Mouse (Mus musculus) T-helper 1 cell (primary cell): ENCODE results near the gene Gadd45b.

Source experiments
- in situ Hi-C: fragments of 300-600 bp; cut with MboI, MseI; formaldehyde crosslinking; loops from one replicate; pipeline ENCODE4 v1.15.1; 2025; ENCODE audit warnings: high pct_unique_total_duplicates

The Gadd45b gene

DNA sequence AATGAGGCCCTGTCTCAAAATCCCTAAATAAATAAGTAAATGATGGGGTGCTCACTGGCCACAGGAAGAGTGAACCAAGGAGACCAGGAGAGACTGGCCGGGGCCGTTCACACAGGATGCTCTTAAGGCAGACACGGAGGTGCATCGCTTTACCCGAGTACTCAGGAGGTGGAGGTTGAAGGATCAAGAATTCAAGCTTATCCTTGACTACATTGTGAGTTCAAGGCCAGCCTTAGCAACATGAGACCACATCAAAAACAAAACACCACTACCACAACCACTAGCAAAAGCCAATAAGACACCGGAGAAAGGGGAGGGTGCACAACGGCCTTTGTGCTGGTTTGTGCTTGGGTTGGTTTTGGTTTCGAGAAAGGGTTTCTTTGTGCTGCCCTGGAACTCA is 26.5 kb downstream of the Gadd45b start:
- in situ Hi-C loops: no loop called here

DNA sequence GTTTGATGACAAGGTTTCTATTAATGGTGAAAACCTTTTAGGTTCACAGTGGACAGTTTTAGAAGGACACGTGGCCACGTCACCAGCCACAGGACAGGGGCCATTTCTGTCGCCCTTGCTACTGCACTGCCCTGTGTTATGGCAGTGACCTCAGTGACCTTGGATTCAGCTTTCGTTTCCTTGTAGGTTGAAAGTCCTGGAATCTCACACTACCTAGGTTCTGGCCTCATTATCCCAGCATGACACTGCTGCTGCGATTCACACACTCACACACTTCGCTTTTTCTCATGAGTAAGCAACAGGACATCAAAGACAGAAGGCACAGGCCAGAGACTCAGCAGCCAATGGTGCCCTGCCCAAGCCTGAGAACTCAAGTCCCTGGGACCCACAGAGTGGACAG is 27.0 kb downstream of the Gadd45b start:
- in situ Hi-C loops: no loop called here

DNA sequence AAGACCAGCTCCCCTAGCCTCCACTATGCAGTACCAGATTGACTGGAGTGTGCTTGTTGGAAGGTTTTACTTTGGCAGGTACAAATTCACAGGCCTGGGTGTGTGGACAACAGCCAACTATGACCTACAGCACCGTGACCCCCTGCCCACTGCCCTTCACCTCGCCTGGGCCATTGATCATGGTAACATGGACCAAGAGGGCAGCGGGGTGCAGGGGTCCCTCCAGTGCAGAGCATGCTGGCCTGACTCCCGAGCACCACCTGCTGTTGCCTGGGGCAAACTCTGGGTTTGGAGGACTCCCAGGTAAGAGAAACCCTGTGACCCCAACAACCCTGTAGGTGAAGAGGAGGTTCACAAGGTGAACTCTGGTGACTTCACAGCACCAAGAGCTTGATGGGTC is 27.9 kb downstream of the Gadd45b start:
- in situ Hi-C loops: no loop called here

DNA sequence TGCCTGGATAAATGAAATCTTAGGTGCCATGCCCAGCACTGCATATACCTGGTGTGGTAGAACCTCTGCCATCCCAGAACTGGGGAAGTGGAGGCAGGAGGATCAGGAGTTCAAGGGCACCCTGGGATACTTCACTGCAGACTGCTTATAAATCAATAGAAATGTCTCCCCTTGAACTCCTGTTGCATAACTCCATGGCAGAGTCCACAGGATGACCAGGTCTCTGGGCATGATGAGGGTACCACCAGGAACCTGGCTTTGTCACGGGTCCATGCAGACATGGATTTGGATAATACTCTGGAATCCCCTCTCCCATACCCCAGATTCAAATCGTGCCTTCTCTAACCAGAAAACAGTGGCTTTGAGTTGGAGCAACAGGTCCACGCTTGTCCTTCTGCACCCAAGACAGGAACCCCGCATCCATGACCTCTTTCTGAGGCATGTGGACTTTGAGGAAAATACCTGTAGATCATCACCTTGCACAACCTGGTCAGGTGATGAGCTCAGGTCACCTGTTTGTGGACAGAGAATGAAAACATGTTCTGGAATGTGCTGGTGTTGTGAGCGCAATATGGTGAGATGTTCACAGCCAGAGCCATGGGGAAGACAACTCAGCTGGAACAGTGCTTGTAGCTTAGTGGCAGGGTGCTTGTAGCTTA is 29.2 kb downstream of the Gadd45b start:
- in situ Hi-C loops: no loop called here

DNA sequence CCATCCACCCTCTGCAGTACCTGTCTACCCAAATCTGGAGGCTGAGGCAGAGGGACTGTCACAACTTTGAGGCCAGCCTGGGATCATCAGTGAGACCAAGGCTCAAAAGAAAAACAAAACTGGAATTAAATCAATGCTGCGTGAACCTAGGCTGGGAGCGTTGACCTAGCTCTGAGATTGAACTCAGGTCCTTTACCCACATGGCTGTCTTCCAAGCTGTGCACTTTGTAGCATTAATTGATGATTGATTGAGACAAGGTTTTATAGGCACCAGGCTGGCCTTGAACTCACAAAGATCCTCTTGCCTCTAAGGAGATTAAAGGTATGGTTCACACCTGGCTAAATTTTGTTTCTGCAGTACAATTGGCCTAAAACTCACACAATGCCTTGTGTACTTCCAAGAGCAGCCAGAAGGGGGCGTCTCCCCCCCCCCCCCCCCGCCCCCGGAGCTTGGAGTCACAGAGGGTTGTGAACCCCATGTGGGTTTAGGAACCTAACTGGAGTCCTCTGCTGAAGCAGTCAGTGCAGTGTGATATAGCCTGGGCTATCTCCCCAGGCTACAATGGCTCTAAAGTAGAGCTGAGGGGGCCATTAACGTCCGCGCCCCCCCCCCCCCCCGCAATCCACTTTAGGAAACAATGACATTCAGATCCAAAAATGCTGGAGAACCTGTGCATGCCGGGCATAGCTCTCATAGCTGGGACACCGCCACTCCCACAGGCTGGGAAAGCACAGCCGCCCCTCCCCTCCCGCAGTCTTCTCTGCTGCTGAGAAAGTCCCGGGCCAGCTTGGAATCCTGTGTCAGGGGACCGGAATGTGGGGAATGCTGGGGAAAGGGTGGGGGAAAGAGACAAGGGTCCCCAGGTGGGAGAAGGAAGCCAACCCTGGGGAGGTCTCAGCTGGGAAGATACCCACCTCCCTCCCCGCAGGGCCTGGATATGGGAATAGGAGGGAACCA is 31.0 kb downstream of the Gadd45b start:
- in situ Hi-C loops: no loop called here

DNA sequence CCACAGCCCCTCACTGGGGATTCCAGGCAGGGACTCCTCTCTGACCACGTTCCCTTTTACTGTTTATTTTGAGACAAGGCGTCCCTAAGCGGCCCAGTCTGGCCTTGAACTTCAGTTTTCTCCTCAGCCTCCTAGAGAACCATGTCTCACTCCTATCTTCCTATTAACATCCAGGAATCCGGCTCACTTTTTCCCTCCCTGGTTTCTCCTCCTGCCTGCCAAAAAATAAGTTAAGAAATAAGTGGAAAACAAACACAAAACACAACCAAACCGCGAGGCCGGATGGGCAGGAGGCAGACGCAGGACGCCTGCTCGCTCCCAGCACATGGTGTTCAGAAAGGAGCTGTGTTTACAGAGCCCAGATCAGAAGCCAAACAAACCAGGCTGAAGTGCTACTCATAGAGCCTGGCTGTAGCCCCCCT is 32.2 kb downstream of the Gadd45b start:
- in situ Hi-C loops: no loop called here

DNA sequence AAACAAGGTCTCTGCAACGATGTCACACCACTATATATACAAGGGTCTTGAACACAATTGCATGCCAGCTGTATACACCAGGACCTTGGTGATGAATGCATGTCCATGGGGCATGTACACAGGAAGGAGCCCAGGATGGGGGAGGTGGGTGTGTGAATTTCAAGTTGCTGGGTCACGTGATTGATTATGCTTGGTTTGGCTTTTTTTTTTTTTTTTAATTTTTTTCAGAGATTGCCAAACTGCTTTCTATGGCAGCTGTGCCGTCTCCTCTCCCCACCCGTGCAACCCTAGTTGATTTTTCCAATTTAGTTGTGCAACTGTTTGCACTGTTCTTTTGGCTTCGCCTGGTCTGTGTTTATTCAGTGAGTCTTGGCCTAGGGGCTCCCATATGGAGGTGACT is 32.7 kb downstream of the Gadd45b start:
- in situ Hi-C loops: no loop called here

DNA sequence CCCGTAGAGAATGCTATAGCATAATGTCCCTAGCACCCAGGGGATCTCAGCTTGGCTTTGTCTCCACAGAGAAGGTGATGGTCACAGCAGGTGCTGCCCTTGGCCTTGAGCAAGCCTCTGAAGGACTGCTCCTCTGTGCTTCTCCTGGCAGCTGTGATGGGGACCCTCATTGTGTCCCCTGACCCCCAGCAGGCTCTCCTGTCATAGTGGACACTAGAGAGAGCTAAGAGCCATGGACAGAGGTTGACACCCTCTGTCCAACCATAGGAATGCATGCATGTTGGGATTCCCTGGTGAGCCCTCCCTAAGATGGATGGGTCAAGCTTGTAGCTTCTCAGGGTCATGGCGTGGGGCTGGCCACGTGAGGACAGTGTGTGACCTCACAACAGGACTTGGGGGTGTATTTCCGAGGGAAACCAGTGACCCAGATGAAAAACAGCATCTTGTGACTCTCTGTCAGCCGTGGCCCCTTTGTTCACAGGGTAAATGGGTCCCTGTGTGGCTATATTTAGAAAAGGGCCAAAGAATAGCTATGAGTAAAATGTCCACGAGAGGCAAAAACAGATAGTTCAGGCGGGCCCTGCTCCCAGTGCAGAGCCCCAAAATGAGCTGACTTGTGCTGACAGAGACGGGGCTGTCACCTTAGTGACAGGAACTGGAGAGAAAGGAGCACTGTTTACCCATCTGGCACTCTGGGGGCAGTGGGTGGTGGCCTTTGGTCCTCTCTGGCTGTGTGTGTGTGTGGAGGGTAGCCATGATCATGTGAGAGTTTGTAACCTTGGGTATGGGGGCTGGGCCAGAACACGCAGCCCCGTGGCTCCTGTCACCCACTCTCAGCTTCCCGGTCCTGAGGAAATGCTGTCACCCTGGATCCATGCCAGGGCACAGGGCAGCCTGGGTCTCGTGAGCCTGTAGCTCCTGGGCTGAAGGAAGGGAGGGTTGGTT is 33.4 kb downstream of the Gadd45b start:
- in situ Hi-C loops: no loop called here

DNA sequence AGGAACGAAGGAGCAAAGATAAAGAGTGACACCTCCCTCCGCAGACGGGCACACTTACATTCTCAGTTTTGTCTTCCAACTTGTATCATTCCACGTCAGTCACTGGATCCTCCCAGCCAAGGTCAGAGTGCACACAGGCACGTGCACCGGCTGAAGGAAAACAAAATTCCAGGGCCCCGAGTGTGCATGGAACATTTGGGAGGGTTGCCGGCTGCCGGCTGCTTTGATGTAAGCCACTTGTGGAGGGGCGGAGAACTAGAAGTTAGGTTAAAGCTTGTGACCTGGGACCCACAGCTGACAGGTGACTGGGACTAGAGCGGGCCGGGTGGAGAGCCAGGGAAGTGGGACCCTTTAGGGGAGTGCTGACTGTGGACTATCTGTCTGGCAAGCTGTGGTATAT is 36.4 kb downstream of the Gadd45b start:
- in situ Hi-C loops: no loop called here

DNA sequence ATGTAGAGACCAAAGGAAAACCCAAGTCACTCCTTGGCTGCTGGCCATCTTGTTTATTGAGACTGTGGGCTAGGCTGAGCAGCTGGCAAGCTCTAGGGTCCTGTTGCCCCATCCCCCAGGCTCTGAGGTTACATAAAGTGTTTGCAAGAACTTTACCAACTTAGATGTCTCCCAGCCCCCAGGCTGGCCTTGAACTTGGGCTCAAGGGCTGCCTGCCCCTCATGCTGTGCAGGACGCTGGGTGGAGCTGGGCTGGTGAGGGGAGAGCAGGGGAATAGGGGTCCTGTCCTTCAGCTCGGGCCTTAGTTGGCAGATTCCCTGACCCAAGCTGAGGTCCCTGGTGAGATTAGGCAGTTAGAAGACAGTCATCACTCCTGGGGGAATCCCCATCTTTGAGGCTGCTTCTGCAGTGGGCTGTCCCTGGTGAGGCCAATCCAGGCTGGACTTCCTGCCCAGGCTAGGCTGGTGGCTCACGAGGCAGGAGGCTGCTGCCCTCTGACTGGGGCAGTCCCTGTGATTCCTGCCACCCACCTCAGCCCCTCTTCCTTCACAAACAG is 37.3 kb downstream of the Gadd45b start:
- in situ Hi-C loops: no loop called here

DNA sequence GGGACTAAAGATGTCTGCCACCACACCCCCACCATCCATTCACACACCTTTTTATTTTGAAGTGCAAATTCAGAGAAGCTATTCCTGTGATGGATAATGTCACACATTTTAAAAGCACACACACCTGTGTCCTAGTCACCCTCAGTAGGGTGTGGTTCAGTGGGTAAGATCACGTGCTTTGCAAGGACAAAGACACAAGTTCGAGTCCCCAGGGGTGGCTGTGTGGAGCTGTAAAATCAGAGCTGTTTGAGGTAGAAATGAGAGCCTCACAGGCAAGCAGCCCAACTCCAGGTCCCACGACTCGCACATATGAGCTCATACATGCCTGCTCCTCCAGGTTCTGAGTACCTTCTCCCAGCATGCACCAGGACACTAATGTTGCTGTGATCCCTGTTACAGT is 38.2 kb downstream of the Gadd45b start:
- in situ Hi-C loops: no loop called here

DNA sequence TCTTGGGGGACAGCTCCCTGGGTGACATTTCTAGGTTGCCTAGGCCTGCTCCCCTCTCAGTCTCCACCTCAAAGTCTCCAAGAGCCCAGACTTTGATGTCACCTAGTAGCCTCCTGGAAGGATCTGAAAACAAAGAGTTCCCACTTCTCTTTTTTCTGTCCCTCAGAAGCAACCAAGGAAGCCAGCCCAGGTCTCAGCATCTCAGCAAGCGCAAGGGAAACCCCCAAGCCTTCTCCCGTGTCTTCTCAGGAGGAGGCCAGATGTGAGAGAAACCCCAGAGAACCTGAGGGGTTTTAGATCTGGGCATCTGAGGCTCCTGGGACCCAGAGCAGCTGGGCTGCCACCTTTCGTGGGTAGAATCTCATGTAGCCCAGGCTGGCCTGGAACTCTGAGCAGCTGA is 39.4 kb downstream of the Gadd45b start:
- in situ Hi-C loops: no loop called here

DNA sequence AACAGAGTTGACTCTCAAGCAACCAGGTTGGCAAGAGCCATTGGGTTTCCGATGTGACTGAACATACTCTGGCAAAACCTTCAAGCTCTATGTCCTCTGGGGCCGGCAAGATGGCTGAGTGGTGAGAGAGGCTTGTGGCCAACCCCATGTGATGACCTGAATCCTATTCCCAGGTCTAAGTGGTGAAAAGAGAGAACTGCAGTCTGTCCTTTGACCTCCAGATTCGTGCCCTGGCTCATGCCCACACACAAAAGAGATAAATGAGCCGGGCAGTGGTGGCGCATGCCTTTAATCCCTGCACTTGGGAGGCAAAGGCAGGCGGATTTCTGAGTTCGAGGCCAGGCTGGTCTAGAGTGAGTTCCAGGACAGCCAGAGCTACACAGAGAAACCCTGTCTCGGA is 40.3 kb downstream of the Gadd45b start:
- in situ Hi-C loops: no loop called here

DNA sequence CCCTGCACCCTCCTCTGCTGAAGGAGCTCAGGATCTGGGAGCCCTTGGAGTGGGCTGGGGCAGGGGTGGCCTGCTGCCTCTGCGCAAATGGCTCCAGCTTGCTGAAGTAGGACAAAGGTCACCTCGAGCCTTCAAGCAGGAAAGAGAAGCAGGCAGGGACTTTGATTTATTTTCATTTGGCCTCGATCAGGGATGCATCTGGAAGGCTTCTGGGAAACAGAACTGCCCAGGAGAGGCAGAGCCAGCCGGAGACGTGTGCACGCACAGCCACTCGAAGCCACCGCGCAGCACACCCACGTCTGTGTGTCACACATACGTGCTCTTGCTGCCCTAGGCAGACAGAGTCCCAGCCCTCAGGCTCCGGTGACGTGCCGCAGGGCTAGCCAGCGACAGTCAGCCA is 41.7 kb downstream of the Gadd45b start:
- in situ Hi-C loops: no loop called here

DNA sequence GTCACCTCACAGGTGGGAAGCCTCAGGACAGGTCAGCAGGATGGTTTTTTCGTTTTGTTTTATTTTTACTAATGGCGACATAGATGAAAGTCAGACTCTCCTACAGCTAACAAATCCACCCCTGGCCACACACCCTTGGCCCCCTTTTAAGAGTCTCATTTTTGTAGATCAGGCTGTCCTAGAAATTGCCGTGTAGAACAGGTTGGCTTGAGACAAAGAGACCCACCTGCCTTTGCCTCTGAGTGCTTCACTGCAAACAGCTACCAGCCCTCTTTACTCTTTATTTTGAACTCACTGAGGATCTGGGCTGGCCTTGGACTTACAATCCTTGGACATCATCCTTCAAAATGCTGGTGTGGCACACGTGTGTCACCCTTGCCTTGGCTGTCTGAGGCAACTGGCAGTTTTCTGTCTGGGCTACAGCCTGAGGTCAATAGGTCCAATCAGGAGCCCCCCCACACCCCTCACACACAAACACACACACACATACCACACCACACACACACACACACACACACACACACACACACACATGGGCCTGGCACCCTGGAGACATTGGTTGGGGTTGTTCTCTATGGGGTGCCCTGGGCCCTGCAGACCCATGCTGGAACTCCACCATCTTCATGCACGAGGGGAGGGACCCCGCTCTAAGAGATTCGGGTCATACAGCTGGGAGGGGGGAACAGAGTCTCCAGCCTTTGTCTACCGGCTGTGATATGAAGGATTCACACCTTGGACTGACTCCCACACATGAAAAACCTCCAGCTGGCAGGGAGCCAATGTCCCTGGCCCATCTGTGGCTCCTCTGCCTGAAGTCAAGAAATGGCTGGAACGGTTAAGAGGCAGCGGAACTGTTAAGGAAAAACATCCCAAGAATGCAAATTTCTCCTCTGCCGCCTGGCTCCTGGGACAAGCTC is 42.5 kb downstream of the Gadd45b start:
- in situ Hi-C loops: no loop called here

DNA sequence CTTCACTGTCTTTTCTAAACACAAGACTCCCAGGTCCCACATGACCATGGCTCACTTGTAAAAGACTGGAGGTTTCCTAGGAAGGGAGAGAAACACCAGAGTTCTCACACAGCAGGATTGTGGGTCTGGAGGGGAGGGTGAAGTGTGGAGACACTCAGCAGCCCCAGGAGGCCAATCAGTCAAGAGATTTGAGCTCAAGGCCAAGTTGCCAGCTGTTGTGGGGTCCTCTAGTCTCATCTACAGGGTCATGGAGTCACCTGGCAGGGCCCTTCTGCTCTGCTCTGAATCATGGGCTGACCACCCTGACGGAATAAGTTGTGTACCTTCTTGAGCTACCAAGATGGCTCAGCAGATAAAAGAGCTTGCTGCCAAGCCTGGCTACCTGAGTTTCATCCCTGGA is 43.8 kb downstream of the Gadd45b start:
- in situ Hi-C loops: no loop called here

DNA sequence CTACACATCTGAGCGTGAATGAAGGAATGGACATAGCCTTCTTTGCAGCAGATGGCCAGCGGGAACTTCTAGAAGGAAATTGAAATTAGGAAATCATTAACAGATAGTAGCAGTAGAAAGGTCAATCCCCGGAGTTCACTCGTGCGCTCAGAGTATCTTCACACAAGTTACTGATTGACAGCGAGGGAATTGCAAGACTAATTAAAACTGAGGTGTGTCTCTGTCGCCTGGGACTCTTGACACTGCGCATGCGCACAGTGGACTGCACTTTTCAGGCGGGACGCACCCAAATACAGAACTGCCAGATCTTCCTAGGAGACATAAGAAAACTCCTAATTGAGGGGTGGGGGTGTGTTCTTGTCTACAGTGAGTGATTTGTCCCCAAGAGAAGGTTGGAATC is 45.6 kb downstream of the Gadd45b start:
- in situ Hi-C loops: no loop called here

DNA sequence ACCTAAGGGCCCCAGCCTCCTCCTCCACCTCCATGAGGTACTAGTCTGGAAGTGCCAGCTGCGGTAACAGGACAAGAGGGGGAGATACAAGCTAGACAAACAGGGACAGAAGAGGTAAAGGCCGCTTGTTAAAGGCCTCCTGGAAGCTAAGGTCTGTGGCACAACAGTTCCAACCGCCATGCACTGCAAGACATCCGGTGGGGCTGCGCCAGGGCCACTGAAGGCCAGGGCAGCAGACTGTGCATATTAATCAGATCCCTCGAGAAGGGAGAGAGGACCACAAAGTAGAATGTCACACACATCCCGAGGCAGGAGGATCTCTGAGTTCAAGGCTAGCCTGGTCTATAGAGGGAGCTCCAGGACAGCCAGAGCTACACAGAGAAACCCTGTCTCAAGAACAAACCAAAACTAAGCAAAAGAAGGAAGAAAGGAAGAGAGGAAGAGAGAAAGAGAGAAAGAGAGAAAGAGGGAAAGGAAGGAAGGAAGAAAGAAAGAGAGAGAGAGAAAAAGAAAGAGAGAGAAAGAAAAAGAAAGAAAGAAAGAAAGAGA is 51.8 kb downstream of the Gadd45b start:
- in situ Hi-C loops: no loop called here
